Mouse (Mus musculus) CD4-positive naive resting alpha-beta T cell, adult 76 days (primary cell): Measurements from ENCODE around the gene Tectb. TPM values are rescaled to one million over a fixed set of nuclear protein-coding genes. Genes with fewer than 3 reads are reported as not detected.

Experiments used
- total RNA-seq: library from RNA; stranded (reverse); gene quantifications from one replicate; pipeline ENCODE4 v1.2.4, GENCODE M21; 2023

The Tectb gene
- total RNA-seq = not detected

DNA sequence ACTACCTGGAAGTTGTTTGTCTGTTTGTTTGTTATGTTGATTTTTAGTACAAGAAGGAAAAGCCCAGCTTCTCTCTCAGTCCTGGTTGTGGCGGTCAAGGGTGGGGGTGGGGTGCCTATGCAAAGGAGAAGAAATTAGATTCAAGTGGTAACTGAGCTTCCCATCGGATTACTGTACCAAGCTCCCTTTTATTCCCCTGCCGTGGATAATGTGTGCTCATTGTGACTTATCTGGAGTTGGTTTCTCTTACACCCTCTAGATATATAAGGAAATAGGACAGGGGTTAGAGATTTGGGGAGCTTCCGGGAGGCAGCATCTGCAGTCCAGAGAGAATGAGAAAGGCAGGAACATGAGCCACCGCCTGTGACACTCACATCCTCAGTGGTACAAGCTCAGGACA lies at the start of gene Tectb:
Gene Tectb, plus strand, starts transcription at position 301 of the 400 bp plus-strand sequence.

GRCm38 (mm10) chr19:55241186-55241645 lies 60.7 kb downstream of the Tectb start, which contains the start of gene Gucy2g:
Gene Gucy2g, minus strand, starts transcription at chr19:55241236.

Other genes starting within 250 kb of the Tectb start
- gene Gpam, start 53.5 kb upstream of the Tectb start, total RNA-seq = 4.9 TPM
- gene Gucy2g, start 60.5 kb downstream of the Tectb start, total RNA-seq = not detected
- gene Acsl5, start 71.2 kb downstream of the Tectb start, total RNA-seq = 37.7 TPM
- 31.2 TPM for gene Zdhhc6, start 135.3 kb downstream of the Tectb start, total RNA-seq
- gene Vti1a, start 135.6 kb downstream of the Tectb start, total RNA-seq = 47.2 TPM